Mouse (Mus musculus): Measurements from ENCODE around the gene Taf1c.

Taf1c gene

GRCm38 (mm10) chr8:119572411-119572810 is 32.6 kb downstream of the Taf1c start:
- DNase-seq (ENCODE audit: low spot score in 2 of 2), result no peak

GRCm38 (mm10) chr8:119571135-119571534 is 33.9 kb downstream of the Taf1c start:
- DNase-seq (ENCODE audit: low spot score in 2 of 2), result no peak

GRCm38 (mm10) chr8:119569881-119570280 is 35.1 kb downstream of the Taf1c start:
- no peak for DNase-seq (ENCODE audit: low spot score in 2 of 2)

- DNase-seq (ENCODE audit: low spot score in 2 of 2), result no peak
Observed at GRCm38 (mm10) chr8:119568951-119569350, 36.1 kb downstream of the Taf1c start.

- DNase-seq (ENCODE audit: low spot score in 2 of 2), result no peak
Observed at GRCm38 (mm10) chr8:119568251-119568650, 36.8 kb downstream of the Taf1c start.

- no peak for DNase-seq (ENCODE audit: low spot score in 2 of 2)
Observed at GRCm38 (mm10) chr8:119566367-119566766, 38.7 kb downstream of the Taf1c start.

GRCm38 (mm10) chr8:119563849-119564251 is 41.2 kb downstream of the Taf1c start:
- DNase-seq (ENCODE audit: low spot score in 2 of 2), result no peak

- DNase-seq (ENCODE audit: low spot score in 2 of 2), result no peak
Observed at GRCm38 (mm10) chr8:119559402-119559720, 45.7 kb downstream of the Taf1c start.

- peak; percentile 91 to 95 for DNase-seq (ENCODE audit: low spot score in 2 of 2)
Observed at GRCm38 (mm10) chr8:119558603-119559401, 46.2 kb downstream of the Taf1c start, which contains the start of gene Mbtps1. Gene Mbtps1 (minus strand): TSS chr8:119558735.

- no peak for DNase-seq (ENCODE audit: low spot score in 2 of 2)
Observed at GRCm38 (mm10) chr8:119557821-119558602, 47.0 kb downstream of the Taf1c start.

- no peak for DNase-seq (ENCODE audit: low spot score in 2 of 2)
Observed at GRCm38 (mm10) chr8:119557132-119557531, 47.9 kb downstream of the Taf1c start.

GRCm38 (mm10) chr8:119555861-119556260 is 49.2 kb downstream of the Taf1c start:
- no peak for DNase-seq (ENCODE audit: low spot score in 2 of 2)

- DNase-seq (ENCODE audit: low spot score in 2 of 2), result no peak
Observed at GRCm38 (mm10) chr8:119552967-119553366, 52.1 kb downstream of the Taf1c start.

- DNase-seq (ENCODE audit: low spot score in 2 of 2), result no peak
Observed at GRCm38 (mm10) chr8:119548560-119549113, 56.4 kb downstream of the Taf1c start.

All from frontal cortex, postnatal 25 days (tissue).